Mouse (Mus musculus) limb, embryonic 10.5 days (tissue): ENCODE results near the gene Dcst2. TPM values are rescaled to one million over a fixed set of nuclear protein-coding genes. Genes with fewer than 3 reads are reported as not detected.

Source experiments
- polyA plus RNA-seq: library from polyadenylated mRNA; unstranded; fragments of >200 nt; fragmentation: Nextera tagmentation; extraction: Ambion mirVana; gene quantifications from 2 replicates; pipeline ENCODE4 v1.2.1, GENCODE M21; 2016

Dcst2 gene
- polyA plus RNA-seq, 1 experiment from 2014 or later = 0.24 TPM

Other genes with a start within 250 kb of the Dcst2 start
- gene Pklr, start 225.8 kb upstream of the Dcst2 start, polyA plus RNA-seq = 3.6 and 4.4 TPM in 2 replicates
- 1.3 and 1.6 TPM in 2 replicates for gene Hcn3, start 201.8 kb upstream of the Dcst2 start, polyA plus RNA-seq
- 40.1 and 44.8 TPM in 2 replicates for gene Clk2, start 197.2 kb upstream of the Dcst2 start, polyA plus RNA-seq
- gene Scamp3, start 184.5 kb upstream of the Dcst2 start, polyA plus RNA-seq = 115 and 119 TPM in 2 replicates
- gene Fam189b, start 178.8 kb upstream of the Dcst2 start, polyA plus RNA-seq = 32.2 and 35.0 TPM in 2 replicates
- gene Gba, start 159.0 kb upstream of the Dcst2 start, polyA plus RNA-seq = 34.8 and 34.9 TPM in 2 replicates
- gene Thbs3, start 146.8 kb upstream of the Dcst2 start, polyA plus RNA-seq = 12.2 and 26.8 TPM in 2 replicates
- gene Mtx1, start 134.9 kb upstream of the Dcst2 start, polyA plus RNA-seq = 250 and 265 TPM in 2 replicates
- 0.24 and 0.74 TPM in 2 replicates for gene Muc1, start 132.9 kb upstream of the Dcst2 start, polyA plus RNA-seq
- 272 and 282 TPM in 2 replicates for gene Krtcap2, start 116.0 kb upstream of the Dcst2 start, polyA plus RNA-seq
- gene Trim46, start 115.7 kb upstream of the Dcst2 start, polyA plus RNA-seq = 3.4 and 6.1 TPM in 2 replicates
- gene Dpm3, start 102.6 kb upstream of the Dcst2 start, polyA plus RNA-seq = 82.5 and 84.0 TPM in 2 replicates
- gene Slc50a1, start 91.4 kb upstream of the Dcst2 start, polyA plus RNA-seq = 33.2 and 41.3 TPM in 2 replicates
- gene Efna1, start 80.8 kb upstream of the Dcst2 start, polyA plus RNA-seq = 29.8 and 36.8 TPM in 2 replicates
- gene Efna3, start 39.0 kb upstream of the Dcst2 start, polyA plus RNA-seq = 13.2 and 18.4 TPM in 2 replicates
- gene Efna4, start 23.9 kb upstream of the Dcst2 start, polyA plus RNA-seq = 47.4 and 53.4 TPM in 2 replicates
- gene Adam15, start 12.0 kb upstream of the Dcst2 start, polyA plus RNA-seq = 29.4 TPM in 2 replicates
- gene Dcst1, start 3.3 kb downstream of the Dcst2 start, polyA plus RNA-seq = 0.25 and 0.30 TPM in 2 replicates
- gene Zbtb7b, start 32.8 kb downstream of the Dcst2 start, polyA plus RNA-seq = 0.38 and 0.49 TPM in 2 replicates
- gene Lenep, start 40.8 kb downstream of the Dcst2 start, polyA plus RNA-seq = 0.26 TPM in 1 of 2 replicates, not detected in the other
- gene Flad1, start 49.9 kb downstream of the Dcst2 start, polyA plus RNA-seq = 22.2 and 26.1 TPM in 2 replicates
- gene Cks1b, start 56.4 kb downstream of the Dcst2 start, polyA plus RNA-seq = 898 and 922 TPM in 2 replicates
- gene Shc1, start 56.5 kb downstream of the Dcst2 start, polyA plus RNA-seq = 82.6 and 96.2 TPM in 2 replicates
- gene Pygo2, start 68.2 kb downstream of the Dcst2 start, polyA plus RNA-seq = 50.7 and 53.5 TPM in 2 replicates
- gene Pbxip1, start 74.7 kb downstream of the Dcst2 start, polyA plus RNA-seq = 13.0 and 19.2 TPM in 2 replicates
- 63.6 and 65.9 TPM in 2 replicates for gene Pmvk, start 92.6 kb downstream of the Dcst2 start, polyA plus RNA-seq
- gene Kcnn3, start 158.2 kb downstream of the Dcst2 start, polyA plus RNA-seq = 0.43 and 0.74 TPM in 2 replicates